In genomic region chr9:121398761-121399160, GRCm38 (mm10) we compare ENCODE assay signal across 10 mouse cellular contexts.
DNase-seq lines count a peak whose midpoint lies in the region; TF ChIP-seq lines count a peak whose summit lies in the region.
"Had no signal": no experiment of that assay in that cellular context is flagged by ENCODE, and none has a peak within 500 bp of the region (broad histone marks: within the 10 kb centered on the region; RNA-seq: fewer than 3 reads in every experiment).

No protein-coding gene starts in this region.

- H3K4me3 ChIP-seq in embryonic facial prominence, embryonic 10.5 days, result no peak overlapping the region
- H3K4me3 ChIP-seq: heart, embryonic 15.5 days had no signal

- peaks cover 5% of the 10 kb centered on the region; the same call in 1 of the 2 replicates for H3K36me3 ChIP-seq in embryonic facial prominence, embryonic 10.5 days (replicated peaks)
- H3K36me3 ChIP-seq: heart, embryonic 15.5 days had no signal

- DNase-seq in gastrocnemius, postnatal 14 days, result peak; percentile 49
- DNase-seq in gastrocnemius, postnatal 36 days, result no peak
- DNase-seq in brain, embryonic 14.5 days (ENCODE audit: low read depth), result peak; percentile 93
- peak; percentile 64 to 68 for DNase-seq in frontal cortex, postnatal 10 days (ENCODE audit: low spot score in 2 of 2)
- DNase-seq in lung, postnatal 4 days, result peak; percentile 21 to 50
- DNase-seq in adrenal gland, adult 8-10 months, result no peak
- no peak for DNase-seq in embryonic facial prominence, embryonic 10.5 days (ENCODE audit: low spot score)
- DNase-seq in ovary, postnatal 10 days (ENCODE audit: low spot score), result no peak

- no peaks in the 10 kb centered on the region for H3K27me3 ChIP-seq in embryonic facial prominence, embryonic 10.5 days (replicated peaks; ENCODE audit: low read depth, poor library complexity, severe bottlenecking)
- H3K27me3 ChIP-seq: heart, embryonic 15.5 days had no signal

- 74% methylated on average over 7 of the region's 7 CpGs for WGBS in embryonic facial prominence, embryonic 10.5 days

- no peak overlapping the region for H3K27ac ChIP-seq in embryonic facial prominence, embryonic 10.5 days (replicated peaks)
- H3K27ac ChIP-seq: heart, embryonic 15.5 days; macrophage had no signal

- H3K9me3 ChIP-seq in embryonic facial prominence, embryonic 10.5 days, result no peaks in the 10 kb centered on the region
- H3K9me3 ChIP-seq: heart, embryonic 15.5 days had no signal

- no peak for TF ChIP-seq POLR2A in brain, embryonic 14.5 days (IDR thresholded peaks at IDR 0.05; ENCODE audit: borderline replicate concordance, extremely low read depth, insufficient read depth, insufficient read length, poor library complexity, severe bottlenecking)

- H3K4me1 ChIP-seq in embryonic facial prominence, embryonic 10.5 days, result peaks cover 23% of the 10 kb centered on the region

- TF ChIP-seq CTCF in brain, embryonic 14.5 days (IDR thresholded peaks at IDR 0.05; ENCODE audit: borderline replicate concordance, extremely low read depth, insufficient read depth, insufficient read length), result no peak

- intact Hi-C loops in gastrocnemius, postnatal 14 days (cut with DNase I; ENCODE audit: low total_unique reads), result loop anchor here (10.0 kb wide), 1 partner anchor 206 kb away; no protein-coding TSS in a partner anchor
- intact Hi-C loops in gastrocnemius, postnatal 36 days (cut with DNase I), result loop anchor here (5.0 kb wide), 1 partner anchor 34 kb away; no protein-coding TSS in a partner anchor

Comparison
In these comparisons a context has a peak if more than half of its experiments do, and no peak if none do; other contexts are left out.
1. DNase-seq: peak in gastrocnemius, postnatal 14 days (single experiment), brain, embryonic 14.5 days (single experiment), frontal cortex, postnatal 10 days (2 of 2) and lung, postnatal 4 days (2 of 2); none in gastrocnemius, postnatal 36 days (0 of 2), adrenal gland, adult 8-10 months (single experiment), embryonic facial prominence, embryonic 10.5 days (single experiment) and ovary, postnatal 10 days (single experiment).